Mouse (Mus musculus): ENCODE measurements around the gene Tenm1. TPM values are rescaled to one million over a fixed set of nuclear protein-coding genes. Genes with fewer than 3 reads are reported as not detected.

Tenm1 gene
- total RNA-seq (2021): 10 to 100 TPM; 46.7 to 49.3 TPM
- long read RNA-seq, experiment 1, partial matches to known transcripts: 2 of 6 reads
- long read RNA-seq, experiment 1, other reads (novel, unspliced or antisense): 4 of 6 reads
- long read RNA-seq, experiment 2, partial matches to known transcripts: 3 of 7 reads
- long read RNA-seq, experiment 2, other reads (novel, unspliced or antisense): 4 of 7 reads

GRCm38 (mm10) chrX:43428855-43429263, at the start of gene Tenm1:
Gene Tenm1 (minus strand): TSS chrX:43429126.
- intact Hi-C loops (cut with DNase I): loop anchor here (5.0 kb wide), 2 partner anchors 872 to 887 kb away; no protein-coding TSS in a partner anchor
- no peak for TF ChIP-seq CTCF (IDR thresholded peaks at IDR 0.05)
- DNase-seq (ENCODE audit: extremely low spot score in 1 of 2, low spot score in 2 of 2): peak; percentile 37 to 57
- Histone ChIP-seq H3K4me3 (peak within 1 kb of the TSS; percentile 52), H3K27ac (peak within 1 kb of the TSS; percentile 74; the same call in 1 of the 2 replicates)

GRCm38 (mm10) chrX:43467311-43467710, 38.4 kb upstream of the Tenm1 start:
- DNase-seq (ENCODE audit: extremely low spot score in 1 of 2, low spot score in 2 of 2): no peak
- H3K4me3 ChIP-seq: no peak overlapping the region
- no peak for TF ChIP-seq CTCF (IDR thresholded peaks at IDR 0.05)
- H3K27ac ChIP-seq: no peak overlapping the region
- intact Hi-C loops (cut with DNase I): no loop called here

- TF ChIP-seq CTCF (IDR thresholded peaks at IDR 0.05): peak; percentile 25
- DNase-seq (ENCODE audit: extremely low spot score in 1 of 2, low spot score in 2 of 2): peak in 1 of 2 experiments; percentile 9
- intact Hi-C loops (cut with DNase I): no loop called here
- Histone ChIP-seq H3K4me3 (peak overlapping the region; percentile 47), H3K27ac (peak overlapping the region; percentile 48)
Observed at GRCm38 (mm10) chrX:43430581-43430980, 1.7 kb upstream of the Tenm1 start.

GRCm38 (mm10) chrX:43429982-43430531, 1.1 kb upstream of the Tenm1 start:
- peak overlapping the region; percentile 47 for H3K4me3 ChIP-seq
- no peak for TF ChIP-seq CTCF (IDR thresholded peaks at IDR 0.05)
- peak overlapping the region; percentile 48 for H3K27ac ChIP-seq
- intact Hi-C loops (cut with DNase I): loop anchor here (5.0 kb wide), 2 partner anchors 873 to 888 kb away; no protein-coding TSS in a partner anchor
- peak; percentile 28 to 29 for DNase-seq (ENCODE audit: extremely low spot score in 1 of 2, low spot score in 2 of 2)

- intact Hi-C loops (cut with DNase I): loop anchor here (5.0 kb wide), 2 partner anchors 872 to 887 kb away; no protein-coding TSS in a partner anchor
- no peak for TF ChIP-seq CTCF (IDR thresholded peaks at IDR 0.05)
- Histone ChIP-seq H3K4me3 (peak overlapping the region; percentile 52), H3K27ac (no peak overlapping the region)
- DNase-seq (ENCODE audit: extremely low spot score in 1 of 2, low spot score in 2 of 2): peak in 1 of 2 experiments; percentile 9
Observed at GRCm38 (mm10) chrX:43429337-43429736, 411 bp upstream of the Tenm1 start.

GRCm38 (mm10) chrX:43427961-43428365, 963 bp downstream of the Tenm1 start:
- intact Hi-C loops (cut with DNase I): loop anchor here (5.0 kb wide), 2 partner anchors 871 to 886 kb away; no protein-coding TSS in a partner anchor
- H3K27ac ChIP-seq: no peak overlapping the region; the same call in 1 of the 2 replicates
- no peak; the same call in 1 of the 2 replicates for TF ChIP-seq CTCF (IDR thresholded peaks at IDR 0.05)
- H3K4me3 ChIP-seq: peak overlapping the region; percentile 52
- peak; percentile 9 to 17 for DNase-seq (ENCODE audit: extremely low spot score in 1 of 2, low spot score in 2 of 2)

GRCm38 (mm10) chrX:43427111-43427510, 1.8 kb downstream of the Tenm1 start:
- intact Hi-C loops (cut with DNase I): loop anchor here (5.0 kb wide), 2 partner anchors 870 to 885 kb away; no protein-coding TSS in a partner anchor
- peak overlapping the region; percentile 4; the same call in 1 of the 2 replicates for H3K27ac ChIP-seq
- no peak for TF ChIP-seq CTCF (IDR thresholded peaks at IDR 0.05)
- peak overlapping the region; percentile 52 for H3K4me3 ChIP-seq
- peak; percentile 7 to 17 for DNase-seq (ENCODE audit: extremely low spot score in 1 of 2, low spot score in 2 of 2)

GRCm38 (mm10) chrX:43397957-43398356, 31.0 kb downstream of the Tenm1 start:
- H3K27ac ChIP-seq: no peak overlapping the region
- DNase-seq (ENCODE audit: extremely low spot score in 1 of 2, low spot score in 2 of 2): no peak

GRCm38 (mm10) chrX:43388106-43388505, 40.8 kb downstream of the Tenm1 start:
- Histone ChIP-seq H3K4me3 (no peak overlapping the region), H3K27ac (no peak overlapping the region)
- no peak for DNase-seq (ENCODE audit: extremely low spot score in 1 of 2, low spot score in 2 of 2)
- intact Hi-C loops (cut with DNase I): no loop called here
- TF ChIP-seq CTCF (IDR thresholded peaks at IDR 0.05): no peak

More at GRCm38 (mm10) chrX:43397957-43398356, 31.0 kb downstream of the Tenm1 start:
- no peak for TF ChIP-seq CTCF (IDR thresholded peaks at IDR 0.05)
- no peak overlapping the region for H3K4me3 ChIP-seq
- intact Hi-C loops (cut with DNase I): loop anchor here (10.0 kb wide), 1 partner anchor 53 kb away; no protein-coding TSS in a partner anchor

- DNase-seq (ENCODE audit: extremely low spot score in 1 of 2, low spot score in 2 of 2): no peak
- TF ChIP-seq CTCF (IDR thresholded peaks at IDR 0.05): no peak
- H3K4me3 ChIP-seq: no peak overlapping the region
- intact Hi-C loops (cut with DNase I): no loop called here
- H3K27ac ChIP-seq: no peak overlapping the region
Observed at GRCm38 (mm10) chrX:43372526-43372925, 56.4 kb downstream of the Tenm1 start.

GRCm38 (mm10) chrX:43319351-43319750, 109.6 kb downstream of the Tenm1 start:
- intact Hi-C loops (cut with DNase I): no loop called here
- TF ChIP-seq CTCF (IDR thresholded peaks at IDR 0.05): no peak
- H3K27ac ChIP-seq: no peak overlapping the region
- no peak for DNase-seq (ENCODE audit: extremely low spot score in 1 of 2, low spot score in 2 of 2)
- no peak overlapping the region for H3K4me3 ChIP-seq

GRCm38 (mm10) chrX:43317801-43318520, 111.0 kb downstream of the Tenm1 start:
- no peak for TF ChIP-seq CTCF (IDR thresholded peaks at IDR 0.05)
- intact Hi-C loops (cut with DNase I): no loop called here
- Histone ChIP-seq H3K4me3 (no peak overlapping the region), H3K27ac (no peak overlapping the region)
- DNase-seq (ENCODE audit: extremely low spot score in 1 of 2, low spot score in 2 of 2): no peak
